Mouse (Mus musculus) WW6 (cell line): ENCODE measurements around the gene Nmb.

Source experiments
- DNase-seq: peaks from one replicate; pipeline ENCODE4 v3.0.0-alpha.2; 2013; ENCODE audit warnings: low read depth, low spot score

Nmb gene

DNA sequence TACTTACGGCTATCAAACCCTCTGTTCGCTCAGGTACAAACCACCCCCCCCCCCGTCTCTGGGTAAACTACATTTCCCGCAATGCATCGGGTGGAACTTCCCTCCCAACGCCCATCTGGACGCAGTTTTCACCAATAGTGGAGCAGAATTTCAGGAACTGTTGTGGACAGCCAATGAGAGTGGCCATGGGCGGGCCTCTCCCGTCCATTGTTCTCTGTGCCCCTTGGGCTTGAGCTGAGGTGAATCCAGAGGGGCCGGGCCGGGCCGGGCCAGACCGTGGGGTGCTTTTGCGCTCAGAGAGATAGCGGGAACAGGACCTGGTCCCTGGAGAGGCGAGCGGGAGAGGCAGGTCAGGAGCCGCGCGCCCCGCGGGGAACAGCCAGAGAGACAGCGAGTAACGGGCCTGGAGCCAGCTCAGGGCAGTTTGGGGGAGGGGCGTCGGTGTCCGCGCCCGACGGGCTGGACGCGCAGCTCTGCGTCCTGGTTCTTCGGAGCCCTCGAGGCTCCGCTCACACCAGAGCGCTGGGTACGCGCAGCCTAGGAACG, 44.1 kb downstream of the Nmb start, which contains the start of gene Zscan2:
Gene Zscan2 (plus strand): TSS at position 192 of the 546 bp plus-strand sequence.
- DNase-seq = peak; percentile 89

DNA sequence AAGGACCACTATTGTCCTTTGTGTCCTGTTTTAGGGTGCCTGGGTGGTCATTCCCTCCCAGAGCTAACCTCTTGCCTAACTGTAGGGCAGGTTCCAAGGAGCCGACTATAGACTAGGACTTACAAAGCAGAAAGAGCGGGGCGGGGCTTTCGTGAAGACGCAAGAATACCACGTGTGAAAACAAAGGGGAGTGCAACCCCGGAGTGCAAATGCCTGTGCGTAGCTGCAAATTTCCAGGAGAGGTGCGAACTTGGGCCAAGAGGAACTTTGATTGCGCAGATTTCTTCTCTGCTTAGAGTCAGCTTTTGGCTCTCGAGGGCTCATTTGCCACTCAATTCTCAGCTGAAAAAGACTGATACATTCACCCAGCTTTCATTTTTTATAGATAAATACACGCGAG, 44.6 kb downstream of the Nmb start:
- no peak for DNase-seq

DNA sequence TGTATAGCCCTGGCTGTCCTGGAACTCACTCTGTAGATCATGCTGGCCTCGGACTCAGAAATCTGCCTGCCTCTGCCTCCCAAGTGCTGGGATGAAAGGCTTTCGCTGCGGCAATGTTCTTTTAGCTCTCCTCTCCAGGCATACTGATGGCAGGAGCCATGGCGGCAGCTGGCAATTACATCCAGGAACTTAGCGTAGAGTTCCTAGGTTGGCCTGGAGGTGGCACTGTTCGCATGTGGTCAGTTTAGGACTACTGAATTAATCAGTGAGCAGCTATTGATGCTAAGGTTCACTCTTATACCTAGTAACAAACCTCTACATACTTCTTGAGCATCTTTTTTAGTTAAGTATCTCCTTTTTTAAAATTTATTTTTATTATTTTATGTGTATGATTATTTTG, 47.7 kb downstream of the Nmb start:
- DNase-seq = no peak

DNA sequence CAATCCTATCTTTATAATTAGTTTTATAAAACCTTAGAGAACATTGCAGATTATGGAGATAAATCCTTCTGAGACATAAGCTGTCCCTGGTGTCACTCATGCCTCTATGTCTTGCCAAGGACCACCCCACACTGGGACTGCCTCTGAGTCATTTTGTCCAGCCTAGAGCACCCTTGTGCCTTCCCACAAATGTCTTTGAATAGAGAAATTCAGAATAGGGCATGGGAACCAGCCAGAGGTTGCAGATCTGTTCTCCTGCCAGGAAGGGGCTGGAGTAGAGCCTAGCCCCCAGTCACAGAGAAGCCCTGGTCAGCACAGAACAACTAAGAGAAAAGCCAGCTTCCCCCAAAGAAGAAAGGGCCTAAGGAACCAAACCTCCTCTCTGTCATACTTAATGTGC, 49.6 kb downstream of the Nmb start:
- DNase-seq = no peak

DNA sequence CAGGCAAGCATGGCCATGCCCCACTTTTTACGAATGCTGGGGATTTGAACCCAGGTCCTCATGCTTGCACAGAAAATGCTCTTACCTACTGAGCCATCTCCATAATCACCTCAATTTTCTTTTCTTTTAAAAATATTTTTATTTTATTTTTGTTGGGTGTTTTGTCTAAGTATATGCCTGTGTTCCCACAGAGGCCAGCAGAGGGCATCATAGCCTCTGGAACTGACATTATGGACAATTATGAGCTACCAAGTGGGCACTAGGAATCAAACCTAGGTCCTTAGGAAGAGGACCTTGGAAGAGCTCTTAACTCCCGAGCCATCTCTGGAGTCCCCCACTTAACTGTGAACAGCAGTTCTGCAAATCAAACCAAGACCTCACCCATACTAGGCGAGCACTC, 51.7 kb downstream of the Nmb start:
- DNase-seq = no peak
